Mouse (Mus musculus): ENCODE data around the gene Atat1. TPM values are rescaled to one million over a fixed set of nuclear protein-coding genes. Genes with fewer than 3 reads are reported as not detected.

Gene Atat1
- total RNA-seq, 1 experiment = 12.9 TPM

DNA sequence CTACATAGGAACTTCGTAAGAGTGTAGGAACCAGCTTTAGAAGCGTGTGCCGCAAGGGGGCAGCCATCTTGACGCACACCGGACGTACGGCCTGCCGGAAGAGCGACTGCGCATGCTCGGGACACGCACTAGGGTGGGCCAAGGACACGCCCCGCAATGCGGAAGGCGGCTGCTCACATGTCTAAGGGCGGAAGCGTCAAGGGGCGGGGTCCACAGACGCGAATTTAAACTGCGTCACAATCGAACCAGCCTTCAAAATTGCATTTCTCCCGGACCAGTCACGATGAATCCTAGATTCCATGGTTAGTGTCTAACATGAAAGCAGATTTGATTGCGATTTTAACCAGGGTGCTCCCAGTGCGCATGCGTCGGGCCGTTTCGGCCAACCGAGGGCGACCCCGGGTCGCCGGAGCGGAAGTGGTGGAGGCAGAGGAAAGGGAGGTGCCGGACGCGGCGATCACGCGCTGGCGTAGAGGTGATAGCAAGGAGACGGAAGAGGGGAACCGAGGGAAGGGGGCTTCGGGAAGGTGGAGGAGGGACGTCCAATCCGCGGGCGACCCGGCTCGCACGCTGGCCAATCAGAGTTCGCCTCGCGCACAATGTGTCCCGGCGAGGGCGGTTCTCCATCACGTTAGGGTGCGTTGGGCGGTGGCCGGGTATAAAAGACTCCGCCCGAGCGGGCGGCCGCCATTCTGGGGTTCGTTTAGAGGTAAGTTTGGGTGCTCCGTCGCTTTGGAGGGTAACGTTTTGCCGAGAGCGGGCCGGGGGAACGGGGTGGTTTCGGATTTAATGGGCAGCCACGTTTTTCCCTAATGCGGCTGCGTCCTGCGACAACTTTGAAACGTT lies 6.6 kb upstream of the Atat1 start, which contains the start of the genes Mrps18b and Ppp1r10:
TSS of gene Mrps18b (minus strand) at position 93 of the 846 bp plus-strand sequence.
TSS of gene Ppp1r10 (plus strand) at position 138 of the 846 bp plus-strand sequence.
- Histone ChIP-seq H3K9me3 (ENCODE audit: control insufficient read depth, insufficient read depth, low read depth, low read length) (no peaks in the 10 kb centered on the region), H3K9ac (ENCODE audit: insufficient read depth, low read depth, low read length, poor library complexity, severe bottlenecking) (peak within 1 kb of the TSS; percentile 96), H3K4me3 (ENCODE audit: insufficient read depth in 1 of 2, low read depth in 1 of 2, low read length in 2 of 2, poor library complexity in 1 of 2, severe bottlenecking in 1 of 2) (peak within 1 kb of the TSS; percentile 78 to 93), H3K4me1 (ENCODE audit: control insufficient read depth in 2 of 2, insufficient read depth in 2 of 2, low read length in 2 of 2, poor library complexity in 1 of 2) (peaks cover 0 to 10% of the 10 kb centered on the region in 2 experiments; a peak in 2 of 4 replicates), H3K27ac (ENCODE audit: insufficient read depth, low read depth, low read length, poor library complexity, severe bottlenecking) (peak within 1 kb of the TSS; percentile 98), H3K36me3 (ENCODE audit: control insufficient read depth, insufficient read depth, low read length, poor library complexity, severe bottlenecking) (peaks cover 33% of the 10 kb centered on the region)
- TF ChIP-seq MAFK (IDR thresholded peaks at IDR 0.05; ENCODE audit: insufficient read depth, low read depth, low read length) (no peak), CHD2 (IDR thresholded peaks at IDR 0.05; ENCODE audit: low read depth, low read length) (no peak), ZNF384 (IDR thresholded peaks at IDR 0.05; ENCODE audit: low read depth, low read length) (no peak), ZC3H11A (IDR thresholded peaks at IDR 0.05; ENCODE audit: borderline replicate concordance, low read depth, low read length) (no peak), HCFC1 (IDR thresholded peaks at IDR 0.05; ENCODE audit: borderline replicate concordance, insufficient read depth, low read length) (peak; percentile 71)
- DNase-seq (ENCODE audit: low read depth, low spot score) = peak; percentile 96
- in situ Hi-C loops (cut with MboI; ENCODE audit: low sequenced_read_pairs in 2 of 2, unreplicated experiment in 2 of 2) = no loop called here

DNA sequence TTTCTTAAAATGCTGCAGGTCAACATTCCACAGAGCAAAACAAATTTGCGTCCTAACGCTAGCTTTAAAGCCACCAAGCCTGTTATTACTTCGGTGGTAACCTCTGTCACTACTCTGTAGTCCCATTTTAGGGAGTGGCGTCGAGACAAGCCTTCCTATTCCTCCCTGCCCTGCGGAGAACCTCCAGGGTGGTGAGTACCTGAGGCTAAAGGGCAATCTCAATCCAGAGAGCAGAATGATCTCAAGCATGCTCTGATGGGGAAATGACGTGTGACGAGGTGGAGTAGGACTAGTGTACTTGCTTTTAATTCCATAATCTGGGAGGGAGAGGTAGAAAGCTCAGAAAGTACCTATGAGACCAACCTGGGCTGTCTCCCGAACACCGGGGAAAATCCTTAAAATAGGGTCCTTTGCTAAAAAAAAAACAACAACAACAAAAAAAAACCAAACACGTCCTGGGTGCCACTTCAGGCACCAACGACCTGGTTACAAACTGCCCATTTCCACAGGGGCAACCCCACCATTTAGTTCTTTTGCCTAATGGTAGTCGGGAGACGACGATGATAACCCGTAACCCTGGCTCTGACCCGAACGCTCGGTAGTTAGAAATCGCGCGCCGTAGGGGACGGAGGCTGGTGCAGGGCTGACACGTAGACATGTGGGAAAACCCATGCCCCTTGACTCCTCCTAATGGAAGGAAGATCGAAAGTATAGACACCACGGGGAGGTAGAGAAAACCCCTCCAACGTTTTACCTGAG lies 5.8 kb upstream of the Atat1 start:
- no peaks in the 10 kb centered on the region for H3K9me3 ChIP-seq (ENCODE audit: control insufficient read depth, insufficient read depth, low read depth, low read length)
- TF ChIP-seq ZNF384 (IDR thresholded peaks at IDR 0.05; ENCODE audit: low read depth, low read length) = no peak
- no peak for TF ChIP-seq CHD2 (IDR thresholded peaks at IDR 0.05; ENCODE audit: low read depth, low read length)
- no peak for TF ChIP-seq HCFC1 (IDR thresholded peaks at IDR 0.05; ENCODE audit: borderline replicate concordance, insufficient read depth, low read length)
- no peak for TF ChIP-seq MAFK (IDR thresholded peaks at IDR 0.05; ENCODE audit: insufficient read depth, low read depth, low read length)
- TF ChIP-seq ZC3H11A (IDR thresholded peaks at IDR 0.05; ENCODE audit: borderline replicate concordance, low read depth, low read length) = no peak
- H3K4me3 ChIP-seq (ENCODE audit: insufficient read depth in 1 of 2, low read depth in 1 of 2, low read length in 2 of 2, poor library complexity in 1 of 2, severe bottlenecking in 1 of 2) = peak overlapping the region; percentile 78 to 93
- peaks cover 37% of the 10 kb centered on the region for H3K36me3 ChIP-seq (ENCODE audit: control insufficient read depth, insufficient read depth, low read length, poor library complexity, severe bottlenecking)
- H3K27ac ChIP-seq (ENCODE audit: insufficient read depth, low read depth, low read length, poor library complexity, severe bottlenecking) = peak overlapping the region; percentile 98
- no peak for DNase-seq (ENCODE audit: low read depth, low spot score)
- in situ Hi-C loops (cut with MboI; ENCODE audit: low sequenced_read_pairs in 2 of 2, unreplicated experiment in 2 of 2) = no loop called here
- peaks cover 0 to 10% of the 10 kb centered on the region in 2 experiments; a peak in 2 of 4 replicates for H3K4me1 ChIP-seq (ENCODE audit: control insufficient read depth in 2 of 2, insufficient read depth in 2 of 2, low read length in 2 of 2, poor library complexity in 1 of 2)
- peak overlapping the region; percentile 92 for H3K9ac ChIP-seq (ENCODE audit: insufficient read depth, low read depth, low read length, poor library complexity, severe bottlenecking)

DNA sequence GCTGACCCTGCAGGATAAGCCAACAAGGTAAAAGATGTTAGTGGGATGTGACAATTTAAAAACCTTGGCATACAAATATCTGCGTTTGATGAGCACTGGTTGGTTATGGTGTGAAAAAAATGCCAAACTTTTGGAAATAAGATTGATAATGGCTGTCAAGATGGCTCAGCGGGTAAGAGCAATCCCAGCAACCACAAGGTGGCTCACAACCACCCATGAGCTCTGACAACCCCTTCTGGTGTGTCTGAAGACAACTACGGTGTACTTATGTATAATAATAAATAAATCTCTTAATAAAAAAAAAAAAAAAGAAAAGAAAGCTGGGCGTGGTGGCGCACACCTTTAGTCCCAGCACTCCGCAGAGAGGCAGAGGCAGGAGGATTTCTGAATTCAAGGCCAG lies 5.1 kb upstream of the Atat1 start:
- Histone ChIP-seq H3K36me3 (ENCODE audit: control insufficient read depth, insufficient read depth, low read length, poor library complexity, severe bottlenecking) (peaks cover 39% of the 10 kb centered on the region), H3K9ac (ENCODE audit: insufficient read depth, low read depth, low read length, poor library complexity, severe bottlenecking) (peak overlapping the region; percentile 92; the same call in 1 of the 2 replicates), H3K27ac (ENCODE audit: insufficient read depth, low read depth, low read length, poor library complexity, severe bottlenecking) (no peak overlapping the region), H3K4me1 (ENCODE audit: control insufficient read depth in 2 of 2, insufficient read depth in 2 of 2, low read length in 2 of 2, poor library complexity in 1 of 2) (peaks cover 0 to 10% of the 10 kb centered on the region in 2 experiments; a peak in 2 of 4 replicates), H3K4me3 (ENCODE audit: insufficient read depth in 1 of 2, low read depth in 1 of 2, low read length in 2 of 2, poor library complexity in 1 of 2, severe bottlenecking in 1 of 2) (peak overlapping the region; percentile 78 to 93; a peak in 3 of 4 replicates), H3K9me3 (ENCODE audit: control insufficient read depth, insufficient read depth, low read depth, low read length) (no peaks in the 10 kb centered on the region)
- in situ Hi-C loops (cut with MboI; ENCODE audit: low sequenced_read_pairs in 2 of 2, unreplicated experiment in 2 of 2) = no loop called here
- no peak for TF ChIP-seq CHD2 (IDR thresholded peaks at IDR 0.05; ENCODE audit: low read depth, low read length)
- no peak for TF ChIP-seq ZNF384 (IDR thresholded peaks at IDR 0.05; ENCODE audit: low read depth, low read length)
- no peak for TF ChIP-seq HCFC1 (IDR thresholded peaks at IDR 0.05; ENCODE audit: borderline replicate concordance, insufficient read depth, low read length)
- no peak for TF ChIP-seq MAFK (IDR thresholded peaks at IDR 0.05; ENCODE audit: insufficient read depth, low read depth, low read length)
- TF ChIP-seq ZC3H11A (IDR thresholded peaks at IDR 0.05; ENCODE audit: borderline replicate concordance, low read depth, low read length) = no peak
- no peak for DNase-seq (ENCODE audit: low read depth, low spot score)

DNA sequence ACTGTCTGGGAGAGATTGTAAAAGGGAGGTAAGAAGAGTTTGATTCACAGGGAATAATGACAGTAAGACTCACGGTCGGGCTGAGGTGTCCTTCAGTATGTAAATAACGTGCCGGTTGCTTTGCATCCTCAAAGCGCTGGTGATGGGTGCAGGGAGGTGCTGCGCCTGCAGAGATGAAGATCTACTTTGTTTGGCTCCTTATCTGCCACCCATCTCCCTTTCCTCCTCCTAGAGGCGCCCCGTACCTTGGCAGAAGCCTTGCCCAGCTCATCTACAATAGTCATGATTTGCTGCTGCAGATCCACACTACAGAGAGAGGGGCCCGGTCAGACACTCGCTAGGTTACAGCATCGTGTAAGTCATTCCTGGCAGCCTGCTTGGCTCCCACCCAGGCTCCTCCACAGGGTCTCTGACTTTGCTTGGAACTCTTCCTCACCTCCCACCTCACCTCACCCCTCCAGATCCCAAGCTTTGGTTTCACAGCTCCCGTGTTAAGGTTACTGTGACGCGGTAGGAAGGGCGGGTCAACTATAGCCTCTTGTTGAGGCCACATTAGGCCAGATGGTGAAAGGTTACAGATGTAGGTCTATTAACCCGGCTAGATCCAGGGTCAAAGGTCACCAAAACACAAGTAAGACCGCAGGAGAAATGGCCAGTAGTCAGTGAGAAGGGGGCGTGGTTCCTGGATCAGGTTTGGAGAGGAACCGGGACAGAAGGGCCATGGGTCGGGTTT lies 523 bp downstream of the Atat1 start:
- Histone ChIP-seq H3K27ac (ENCODE audit: insufficient read depth, low read depth, low read length, poor library complexity, severe bottlenecking) (peak overlapping the region; percentile 58; the same call in 1 of the 2 replicates), H3K4me3 (ENCODE audit: insufficient read depth in 1 of 2, low read depth in 1 of 2, low read length in 2 of 2, poor library complexity in 1 of 2, severe bottlenecking in 1 of 2) (peak overlapping the region; percentile 70 to 87), H3K36me3 (ENCODE audit: control insufficient read depth, insufficient read depth, low read length, poor library complexity, severe bottlenecking) (peaks cover 22% of the 10 kb centered on the region), H3K9ac (ENCODE audit: insufficient read depth, low read depth, low read length, poor library complexity, severe bottlenecking) (peak overlapping the region; percentile 72), H3K4me1 (ENCODE audit: control insufficient read depth in 2 of 2, insufficient read depth in 2 of 2, low read length in 2 of 2, poor library complexity in 1 of 2) (peaks cover 0 to 9% of the 10 kb centered on the region in 2 experiments; a peak in 1 of 4 replicates), H3K9me3 (ENCODE audit: control insufficient read depth, insufficient read depth, low read depth, low read length) (no peaks in the 10 kb centered on the region)
- in situ Hi-C loops (cut with MboI; ENCODE audit: low sequenced_read_pairs in 2 of 2, unreplicated experiment in 2 of 2) = no loop called here
- TF ChIP-seq ZC3H11A (IDR thresholded peaks at IDR 0.05; ENCODE audit: borderline replicate concordance, low read depth, low read length) (no peak), CHD2 (IDR thresholded peaks at IDR 0.05; ENCODE audit: low read depth, low read length) (peak; percentile 24; the same call in 1 of the 2 replicates)
- DNase-seq (ENCODE audit: low read depth, low spot score) = peak; percentile 54

All from ES-E14 (cell line).